Mouse (Mus musculus): ENCODE results near the gene Exosc6. TPM values are rescaled to one million over a fixed set of nuclear protein-coding genes. Genes with fewer than 3 reads are reported as not detected.

Exosc6 gene
- polyA plus RNA-seq (2012; rRNA removed): not detected in 2 replicates

DNA sequence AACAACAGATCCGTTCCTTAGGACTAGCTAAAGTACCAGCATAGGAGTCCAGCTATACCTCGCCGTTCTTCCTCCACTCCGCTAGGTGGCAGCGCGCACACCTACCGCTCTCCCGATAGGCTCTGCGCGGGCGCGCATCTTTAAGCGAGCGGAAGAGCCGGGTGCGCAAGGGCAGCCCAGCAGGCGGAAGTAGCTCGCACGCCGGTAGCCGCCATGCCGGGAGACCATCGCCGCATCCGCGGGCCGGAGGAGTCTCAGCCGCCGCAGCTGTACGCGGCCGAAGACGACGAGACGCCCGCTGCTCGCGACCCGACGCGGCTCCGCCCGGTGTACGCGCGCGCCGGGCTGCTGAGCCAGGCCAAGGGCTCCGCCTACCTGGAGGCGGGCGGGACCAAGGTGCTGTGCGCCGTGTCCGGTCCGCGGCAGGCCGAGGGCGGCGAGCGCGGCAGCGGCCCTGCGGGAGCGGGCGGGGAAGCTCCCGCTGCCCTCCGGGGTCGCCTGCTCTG, at the start of gene Exosc6:
Gene Exosc6 (plus strand): TSS at position 182 of the 506 bp plus-strand sequence.

GRCm38 (mm10) chr8:111031572-111031971, 24.6 kb upstream of the Exosc6 start, which contains the start of gene Ddx19b:
Gene Ddx19b (minus strand): TSS chr8:111031751.

GRCm38 (mm10) chr8:111032916-111033315, 23.2 kb upstream of the Exosc6 start, which contains the start of gene Aars:
Gene Aars (plus strand): TSS chr8:111033144.

GRCm38 (mm10) chr8:111092326-111092725, 36.2 kb downstream of the Exosc6 start, which contains the start of gene Clec18a:
Gene Clec18a (minus strand): TSS chr8:111092426.

DNA sequence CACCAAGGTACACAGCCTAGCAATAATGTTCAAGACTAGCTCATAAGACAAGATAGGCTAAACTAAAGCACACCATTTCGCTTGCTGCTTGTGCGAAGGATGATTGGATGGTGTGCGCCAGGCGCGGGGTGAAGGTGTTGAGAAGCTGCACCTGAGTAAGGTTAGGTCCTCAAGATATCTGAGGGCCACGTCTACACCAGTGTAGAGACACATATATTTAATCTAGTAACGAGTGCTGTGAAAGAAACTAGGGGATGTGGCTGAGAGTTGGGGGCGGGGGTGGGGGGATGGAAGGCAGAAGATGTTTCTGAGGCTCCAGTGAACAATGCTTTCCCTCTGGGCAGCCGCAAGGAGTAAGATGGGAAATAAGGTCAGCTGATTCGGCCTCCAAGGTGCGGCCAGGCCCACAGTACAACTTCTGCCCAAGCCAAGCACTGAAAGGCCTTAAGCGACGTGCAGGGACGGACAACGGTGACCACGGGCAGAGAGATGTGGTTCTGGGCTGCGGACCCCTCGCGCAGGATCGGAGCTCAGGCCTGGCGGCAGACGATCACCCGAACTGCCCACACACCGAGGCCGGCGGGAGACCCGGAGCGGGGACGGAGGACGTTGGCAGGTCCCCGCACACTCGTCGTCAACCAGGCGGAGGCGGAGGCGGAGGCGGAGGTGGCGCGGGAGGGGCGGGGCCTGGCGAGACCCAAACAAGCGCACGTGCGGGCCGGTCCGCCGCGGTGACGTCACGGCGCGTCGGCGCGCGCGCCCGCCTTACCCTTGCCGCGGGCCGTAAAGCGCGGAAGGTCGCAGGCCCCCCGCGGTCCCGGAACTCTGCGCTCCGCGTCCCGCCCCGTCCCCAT, 38.0 kb downstream of the Exosc6 start, which contains the start of gene Pdpr:
Gene Pdpr (plus strand): TSS at position 766 of the 854 bp plus-strand sequence.

Other genes starting within 250 kb of the Exosc6 start
- 44.9 TPM in 2 replicates for gene Cog4, start 209.7 kb upstream of the Exosc6 start, polyA plus RNA-seq (2012; rRNA removed)
- 59.1 and 59.3 TPM in 2 replicates for gene Sf3b3, start 209.6 kb upstream of the Exosc6 start, polyA plus RNA-seq (2012; rRNA removed)
- gene Fuk, start 153.9 kb upstream of the Exosc6 start, polyA plus RNA-seq (2012; rRNA removed): 10.0 and 10.8 TPM in 2 replicates
- gene St3gal2, start 136.4 kb upstream of the Exosc6 start, polyA plus RNA-seq (2012; rRNA removed): 33.4 and 40.1 TPM in 2 replicates
- 38.0 and 39.2 TPM in 2 replicates for gene Ddx19a, start 58.5 kb upstream of the Exosc6 start, polyA plus RNA-seq (2012; rRNA removed)
- 11.2 and 11.4 TPM in 2 replicates for gene Ddx19b, start 24.6 kb upstream of the Exosc6 start, polyA plus RNA-seq (2012; rRNA removed)
- gene Aars, start 23.2 kb upstream of the Exosc6 start, polyA plus RNA-seq (2012; rRNA removed): 70.1 and 70.4 TPM in 2 replicates
- 0.08 and 0.59 TPM in 2 replicates for gene Clec18a, start 36.1 kb downstream of the Exosc6 start, polyA plus RNA-seq (2012; rRNA removed)
- gene Pdpr, start 38.3 kb downstream of the Exosc6 start, polyA plus RNA-seq (2012; rRNA removed): 11.0 TPM in 2 replicates
- 49.6 and 51.0 TPM in 2 replicates for gene Glg1, start 202.9 kb downstream of the Exosc6 start, polyA plus RNA-seq (2012; rRNA removed)
- 15.1 and 17.4 TPM in 2 replicates for gene Rfwd3, start 243.9 kb downstream of the Exosc6 start, polyA plus RNA-seq (2012; rRNA removed)